Mouse (Mus musculus) neural tube, embryonic 12.5 days (tissue): ENCODE measurements around the gene Rassf2. TPM values are rescaled to one million over a fixed set of nuclear protein-coding genes. Genes with fewer than 3 reads are reported as not detected.

Experiments
- ATAC-seq: fragments of 200-750 bp; cut with Nextera tagmentation; 2 replicates; pipeline ENCODE4 v1.8.0; 2017; ENCODE audit warnings: low read depth, mild to moderate bottlenecking, moderate TSS enrichment, moderate library complexity; ENCODE audit not compliant: low FRiP score
- H3K27ac ChIP-seq: fragments of 300-500 bp; sonication (generic); 2 replicates; pipeline ENCODE4 v1.5.1; 2016
- H3K27me3 ChIP-seq: fragments of 300-500 bp; sonication (generic); replicated peaks from 2 replicates; pipeline ENCODE4 v1.6.1; 2016; ENCODE audit warnings: mild to moderate bottlenecking
- H3K36me3 ChIP-seq: fragments of 300-500 bp; sonication (generic); 2 replicates; pipeline ENCODE4 v1.6.1; 2016; ENCODE audit warnings: mild to moderate bottlenecking
- H3K4me1 ChIP-seq: fragments of 300-500 bp; sonication (generic); 2 replicates; pipeline ENCODE4 v1.6.1; 2016
- H3K4me2 ChIP-seq: fragments of 300-500 bp; sonication (generic); replicated peaks from 2 replicates; pipeline ENCODE4 v1.6.1; 2016; ENCODE audit warnings: mild to moderate bottlenecking
- H3K4me3 ChIP-seq: fragments of 300-500 bp; sonication (generic); 2 replicates; pipeline ENCODE4 v1.5.1; 2016
- H3K9ac ChIP-seq: fragments of 300-500 bp; sonication (generic); 2 replicates; pipeline ENCODE4 v1.6.1; 2016; ENCODE audit warnings: mild to moderate bottlenecking
- H3K9me3 ChIP-seq: fragments of 300-500 bp; sonication (generic); 2 replicates; pipeline ENCODE4 v1.6.1; 2016; ENCODE audit warnings: mild to moderate bottlenecking
- WGBS: fragments of 180-500 bp; shearing (Covaris S2); methylation state at CpG from one replicate; pipeline ENCODE4 v1.1.7; 2016; 5-methylcytosine and 5-hydroxymethylcytosine counted together
- polyA plus RNA-seq: library from polyadenylated mRNA; unstranded; fragments of >200 nt; fragmentation: Nextera tagmentation; extraction: Ambion mirVana; gene quantifications from 2 replicates; pipeline ENCODE4 v1.2.1, GENCODE M21; 2016

Rassf2 gene
- polyA plus RNA-seq, 1 experiment from 2014 or later = 30.6 TPM

DNA sequence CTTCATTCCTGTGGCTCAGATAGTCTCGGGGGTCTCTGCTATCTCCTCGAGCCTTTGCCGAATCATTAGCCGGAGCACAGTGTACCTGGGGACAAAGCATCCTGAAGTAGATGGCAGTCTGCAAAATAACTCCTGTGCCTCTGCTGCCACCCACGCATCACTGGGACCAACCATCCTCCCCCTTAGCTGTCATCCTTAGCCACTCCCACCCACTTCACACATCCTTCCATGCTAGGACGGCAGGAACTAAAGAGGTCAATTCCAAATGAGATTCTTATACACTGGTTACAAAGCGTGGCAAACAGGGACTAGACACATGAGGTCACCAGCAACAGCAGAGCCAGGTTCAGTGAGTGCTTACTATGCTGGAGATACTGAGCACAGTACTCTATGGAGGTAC is 33.7 kb downstream of the Rassf2 start:
- Histone ChIP-seq H3K27me3 (no peaks in the 10 kb centered on the region), H3K4me3 (no peak overlapping the region), H3K9me3 (no peaks in the 10 kb centered on the region), H3K9ac (no peak overlapping the region), H3K27ac (no peak overlapping the region), H3K4me1 (no peaks in the 10 kb centered on the region), H3K4me2 (no peak overlapping the region), H3K36me3 (peaks cover 58% of the 10 kb centered on the region)
- 89% methylated on average over 7 of the region's 7 CpGs for WGBS
- ATAC-seq = no peak

DNA sequence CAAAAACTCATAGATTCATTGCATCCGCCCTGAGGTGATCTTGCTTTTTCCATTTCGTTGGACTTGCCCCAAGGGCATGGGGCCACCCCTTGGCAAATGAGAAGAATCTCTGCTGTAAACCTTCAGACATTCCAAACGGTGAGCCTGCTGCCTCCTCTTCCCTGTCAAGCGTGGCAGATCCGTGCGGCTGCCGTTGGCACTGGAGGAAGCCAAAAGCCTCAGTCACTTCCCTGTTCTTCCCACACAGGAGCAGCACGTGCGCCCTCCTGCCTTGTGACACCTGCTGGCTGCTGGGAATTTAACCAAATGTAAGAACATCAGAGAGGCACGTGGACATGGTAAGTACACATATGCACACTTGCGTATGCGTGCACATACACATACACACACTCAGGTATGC is 34.3 kb downstream of the Rassf2 start:
- Histone ChIP-seq H3K9me3 (no peaks in the 10 kb centered on the region), H3K4me3 (no peak overlapping the region), H3K27ac (no peak overlapping the region), H3K9ac (no peak overlapping the region), H3K4me1 (no peaks in the 10 kb centered on the region), H3K36me3 (peaks cover 53% of the 10 kb centered on the region), H3K4me2 (no peak overlapping the region), H3K27me3 (no peaks in the 10 kb centered on the region)
- WGBS = 91% methylated on average over 12 of the region's 12 CpGs
- ATAC-seq = no peak

GRCm38 (mm10) chr2:131994971-131995370 is 35.1 kb downstream of the Rassf2 start:
- H3K27ac ChIP-seq = no peak overlapping the region
- H3K9me3 ChIP-seq = no peaks in the 10 kb centered on the region
- no peak overlapping the region for H3K9ac ChIP-seq
- H3K36me3 ChIP-seq = peaks cover 48% of the 10 kb centered on the region
- no peak overlapping the region for H3K4me3 ChIP-seq
- no peaks in the 10 kb centered on the region for H3K4me1 ChIP-seq
- WGBS = 91% methylated on average over 6 of the region's 6 CpGs
- no peak for ATAC-seq
- H3K4me2 ChIP-seq = no peak overlapping the region
- H3K27me3 ChIP-seq = no peaks in the 10 kb centered on the region

- no peaks in the 10 kb centered on the region for H3K4me1 ChIP-seq
- no peak overlapping the region for H3K9ac ChIP-seq
- H3K27ac ChIP-seq = no peak overlapping the region
- no peak overlapping the region for H3K4me3 ChIP-seq
- H3K36me3 ChIP-seq = peaks cover 40% of the 10 kb centered on the region
- no peaks in the 10 kb centered on the region for H3K27me3 ChIP-seq
- no peaks in the 10 kb centered on the region for H3K9me3 ChIP-seq
- ATAC-seq = no peak; the same call in 1 of the 2 replicates
- 50% methylated on average over 14 of the region's 14 CpGs for WGBS
- H3K4me2 ChIP-seq = no peak overlapping the region
Observed at GRCm38 (mm10) chr2:131993563-131994088, 36.4 kb downstream of the Rassf2 start.

- Histone ChIP-seq H3K4me2 (no peak overlapping the region), H3K9me3 (no peaks in the 10 kb centered on the region), H3K27me3 (no peaks in the 10 kb centered on the region), H3K27ac (no peak overlapping the region), H3K9ac (no peak overlapping the region), H3K4me3 (no peak overlapping the region), H3K4me1 (no peaks in the 10 kb centered on the region), H3K36me3 (peaks cover 35% of the 10 kb centered on the region)
- no peak for ATAC-seq
- WGBS = 86% methylated on average over 4 of the region's 4 CpGs
Observed at GRCm38 (mm10) chr2:131993151-131993550, 36.9 kb downstream of the Rassf2 start.

- ATAC-seq = no peak
- Histone ChIP-seq H3K9me3 (no peaks in the 10 kb centered on the region), H3K36me3 (peaks cover 29% of the 10 kb centered on the region; the same call in 1 of the 2 replicates), H3K4me1 (no peaks in the 10 kb centered on the region), H3K27ac (no peak overlapping the region), H3K4me2 (no peak overlapping the region), H3K4me3 (no peak overlapping the region), H3K27me3 (no peaks in the 10 kb centered on the region), H3K9ac (no peak overlapping the region)
- WGBS = 86% methylated on average over 2 of the region's 2 CpGs
Observed at GRCm38 (mm10) chr2:131992487-131992886, 37.6 kb downstream of the Rassf2 start.

DNA sequence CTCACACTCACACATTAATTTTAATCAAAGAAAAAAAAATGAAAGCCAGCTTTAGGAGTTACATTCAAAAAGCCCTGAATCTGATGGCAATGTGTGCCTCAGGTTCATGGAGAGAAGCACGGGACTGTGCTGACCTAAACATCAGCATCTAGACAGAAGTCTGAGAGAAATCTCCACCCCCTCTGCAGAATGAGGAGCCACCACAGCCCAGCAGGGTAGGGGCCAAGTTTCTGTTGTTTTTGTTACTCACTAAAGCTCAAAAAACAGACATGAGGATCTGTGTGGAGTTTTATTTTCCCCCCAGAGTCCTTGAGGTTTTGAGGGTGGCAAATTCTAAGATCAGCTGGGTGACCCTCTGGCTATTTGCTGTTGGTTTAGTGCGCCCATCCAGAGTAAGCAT is 41.5 kb downstream of the Rassf2 start:
- WGBS = 75% methylated on average over 2 of the region's 2 CpGs
- ATAC-seq = no peak
- H3K9ac ChIP-seq = no peak overlapping the region
- no peaks in the 10 kb centered on the region for H3K4me1 ChIP-seq
- no peaks in the 10 kb centered on the region for H3K36me3 ChIP-seq
- H3K27me3 ChIP-seq = no peaks in the 10 kb centered on the region
- H3K4me3 ChIP-seq = no peak overlapping the region
- H3K27ac ChIP-seq = no peak overlapping the region
- no peaks in the 10 kb centered on the region for H3K9me3 ChIP-seq
- no peak overlapping the region for H3K4me2 ChIP-seq

GRCm38 (mm10) chr2:131987950-131988349 is 42.1 kb downstream of the Rassf2 start:
- H3K4me3 ChIP-seq = no peak overlapping the region
- ATAC-seq = no peak
- H3K27ac ChIP-seq = no peak overlapping the region
- H3K27me3 ChIP-seq = no peaks in the 10 kb centered on the region
- no peak overlapping the region for H3K9ac ChIP-seq
- no peaks in the 10 kb centered on the region for H3K4me1 ChIP-seq
- H3K9me3 ChIP-seq = no peaks in the 10 kb centered on the region
- 56% methylated on average over 3 of the region's 3 CpGs for WGBS
- no peak overlapping the region for H3K4me2 ChIP-seq
- H3K36me3 ChIP-seq = no peaks in the 10 kb centered on the region

- Histone ChIP-seq H3K36me3 (no peaks in the 10 kb centered on the region), H3K4me3 (no peak overlapping the region), H3K27me3 (no peaks in the 10 kb centered on the region), H3K27ac (no peak overlapping the region), H3K9ac (no peak overlapping the region), H3K4me2 (no peak overlapping the region), H3K9me3 (peaks cover 3% of the 10 kb centered on the region; the same call in 1 of the 2 replicates), H3K4me1 (no peaks in the 10 kb centered on the region)
- WGBS = 23% methylated on average over 6 of the region's 6 CpGs
- ATAC-seq = peak; percentile 66; the same call in 1 of the 2 replicates
Observed at GRCm38 (mm10) chr2:131982546-131983196, 47.4 kb downstream of the Rassf2 start.

DNA sequence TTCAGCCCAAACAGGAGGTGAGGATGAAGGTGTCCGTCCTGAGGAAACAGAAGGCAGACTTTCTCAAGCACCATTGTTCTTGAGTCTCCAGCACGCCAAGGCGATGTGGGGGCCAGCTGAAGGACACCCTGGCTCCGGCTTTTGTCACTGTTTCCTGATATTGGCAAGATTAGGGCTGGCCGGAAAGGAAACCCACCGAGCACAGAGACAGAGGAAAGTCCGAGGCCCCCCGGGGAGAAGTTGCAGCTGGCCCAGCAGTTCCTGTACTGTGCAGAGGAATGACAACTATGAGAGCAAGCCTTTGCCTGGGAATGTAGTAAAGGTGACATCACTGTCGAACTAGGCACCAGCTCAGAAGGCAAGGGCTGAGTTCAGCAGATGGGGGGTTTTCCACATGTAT is 49.2 kb downstream of the Rassf2 start:
- Histone ChIP-seq H3K9ac (no peak overlapping the region), H3K36me3 (no peaks in the 10 kb centered on the region), H3K9me3 (peaks cover 5% of the 10 kb centered on the region; the same call in 1 of the 2 replicates), H3K4me2 (no peak overlapping the region), H3K4me3 (no peak overlapping the region), H3K27me3 (no peaks in the 10 kb centered on the region), H3K4me1 (no peaks in the 10 kb centered on the region), H3K27ac (no peak overlapping the region)
- WGBS = 54% methylated on average over 9 of the region's 9 CpGs
- ATAC-seq = no peak

DNA sequence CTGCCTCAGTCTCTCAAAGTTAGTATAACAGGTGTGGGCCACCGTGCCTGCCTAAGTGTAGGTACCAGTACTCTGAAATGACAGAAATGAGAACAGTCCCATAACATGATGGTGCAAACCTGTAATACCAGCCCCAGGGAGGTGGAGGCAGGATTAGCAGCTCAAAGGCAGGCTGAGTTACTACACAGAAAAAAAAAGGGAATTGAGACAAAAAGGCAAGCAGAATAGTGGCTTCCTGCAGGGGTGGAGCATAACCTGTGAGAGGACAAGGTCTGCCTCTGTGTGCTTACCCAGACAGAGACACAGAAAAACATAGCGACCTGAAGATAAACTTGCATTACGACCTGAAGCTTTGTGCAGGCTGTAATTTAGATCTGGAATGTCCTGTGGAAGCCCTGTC is 53.4 kb downstream of the Rassf2 start:
- Histone ChIP-seq H3K9me3 (peaks cover 5% of the 10 kb centered on the region; the same call in 1 of the 2 replicates), H3K27ac (no peak overlapping the region), H3K9ac (no peak overlapping the region), H3K4me1 (no peaks in the 10 kb centered on the region), H3K4me3 (no peak overlapping the region), H3K36me3 (no peaks in the 10 kb centered on the region), H3K27me3 (no peaks in the 10 kb centered on the region), H3K4me2 (no peak overlapping the region)
- no peak for ATAC-seq
- WGBS = 83% methylated on average over 3 of the region's 3 CpGs

DNA sequence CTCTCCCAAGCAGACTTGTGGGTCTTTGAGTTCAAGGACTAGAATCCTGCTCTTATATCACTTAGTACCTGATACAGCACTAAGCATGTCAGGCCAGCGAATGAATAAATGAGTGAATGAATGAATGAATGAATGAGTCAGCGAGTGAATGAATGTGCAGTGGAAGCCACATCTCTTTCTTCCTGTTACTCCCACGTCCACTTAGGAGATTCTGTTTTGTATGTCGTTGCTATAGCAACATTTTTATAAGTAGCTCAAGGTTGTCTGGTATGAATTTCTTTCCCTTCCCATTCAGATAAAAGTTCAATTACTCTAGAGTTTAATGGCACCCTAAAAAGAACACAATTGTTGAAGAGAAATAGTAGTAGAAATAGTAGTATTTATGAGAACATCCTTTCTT is 59.0 kb downstream of the Rassf2 start:
- Histone ChIP-seq H3K4me3 (no peak overlapping the region), H3K36me3 (no peaks in the 10 kb centered on the region), H3K4me2 (no peak overlapping the region), H3K9me3 (no peaks in the 10 kb centered on the region), H3K27me3 (no peaks in the 10 kb centered on the region), H3K4me1 (no peaks in the 10 kb centered on the region), H3K27ac (no peak overlapping the region), H3K9ac (no peak overlapping the region)
- WGBS = 85% methylated on average over 4 of the region's 4 CpGs
- no peak for ATAC-seq

DNA sequence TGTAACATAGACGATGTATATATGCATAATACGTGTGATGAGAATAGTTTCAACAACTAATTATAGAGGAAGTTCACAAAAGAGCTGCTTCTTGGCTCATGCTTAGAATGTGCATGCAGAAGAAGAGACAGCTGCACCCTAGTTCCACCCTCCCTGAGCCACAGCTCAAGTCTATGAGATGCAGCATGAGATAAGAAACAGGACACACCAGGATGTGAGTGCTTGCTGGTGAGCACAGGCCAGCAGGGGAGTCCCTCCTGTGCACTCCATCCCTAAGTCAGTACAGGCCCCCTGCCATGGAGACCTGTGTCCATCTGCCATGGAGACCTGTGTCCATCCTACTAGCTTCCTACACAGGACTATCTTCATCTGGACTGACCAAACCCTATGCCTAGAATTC is 59.5 kb downstream of the Rassf2 start:
- Histone ChIP-seq H3K9ac (no peak overlapping the region), H3K36me3 (no peaks in the 10 kb centered on the region), H3K4me1 (no peaks in the 10 kb centered on the region), H3K4me3 (no peak overlapping the region), H3K9me3 (no peaks in the 10 kb centered on the region), H3K27me3 (no peaks in the 10 kb centered on the region), H3K4me2 (no peak overlapping the region), H3K27ac (no peak overlapping the region)
- WGBS = 94% methylated on average over 2 of the region's 2 CpGs
- ATAC-seq = no peak
